Mouse (Mus musculus): ENCODE measurements around the gene Dnajc6.

Dnajc6 gene

GRCm38 (mm10) chr4:101625278-101625677, 128.8 kb downstream of the Dnajc6 start:
- no peak for DNase-seq (ENCODE audit: extremely low read depth, insufficient read length, low spot score)

GRCm38 (mm10) chr4:101635596-101635995, 139.1 kb downstream of the Dnajc6 start:
- no peak for DNase-seq (ENCODE audit: extremely low read depth, insufficient read length, low spot score)

- no peak for DNase-seq (ENCODE audit: extremely low read depth, insufficient read length, low spot score)
Observed at GRCm38 (mm10) chr4:101637472-101637871, 141.0 kb downstream of the Dnajc6 start.

- DNase-seq (ENCODE audit: extremely low read depth, insufficient read length, low spot score), result no peak
Observed at GRCm38 (mm10) chr4:101640631-101641030, 144.2 kb downstream of the Dnajc6 start.

- no peak for DNase-seq (ENCODE audit: extremely low read depth, insufficient read length, low spot score)
Observed at GRCm38 (mm10) chr4:101642708-101643107, 146.3 kb downstream of the Dnajc6 start.

- DNase-seq (ENCODE audit: extremely low read depth, insufficient read length, low spot score), result peak; percentile 16
Observed at GRCm38 (mm10) chr4:101643216-101643615, 146.8 kb downstream of the Dnajc6 start.

GRCm38 (mm10) chr4:101646857-101647195, 150.4 kb downstream of the Dnajc6 start:
- no peak for DNase-seq (ENCODE audit: extremely low read depth, insufficient read length, low spot score)

GRCm38 (mm10) chr4:101647196-101647905, 150.9 kb downstream of the Dnajc6 start, which contains the start of gene Leprot:
Leprot (plus strand) TSS chr4:101647718.
- DNase-seq (ENCODE audit: extremely low read depth, insufficient read length, low spot score), result peak; percentile 97

GRCm38 (mm10) chr4:101647976-101648642, 151.7 kb downstream of the Dnajc6 start:
- no peak for DNase-seq (ENCODE audit: extremely low read depth, insufficient read length, low spot score)

- DNase-seq (ENCODE audit: extremely low read depth, insufficient read length, low spot score), result no peak
Observed at GRCm38 (mm10) chr4:101648745-101649144, 152.3 kb downstream of the Dnajc6 start.

- DNase-seq (ENCODE audit: extremely low read depth, insufficient read length, low spot score), result no peak
Observed at GRCm38 (mm10) chr4:101650961-101651360, 154.5 kb downstream of the Dnajc6 start.

- DNase-seq (ENCODE audit: extremely low read depth, insufficient read length, low spot score), result no peak
Observed at GRCm38 (mm10) chr4:101654256-101654655, 157.8 kb downstream of the Dnajc6 start.

GRCm38 (mm10) chr4:101654788-101655414, 158.5 kb downstream of the Dnajc6 start:
- DNase-seq (ENCODE audit: extremely low read depth, insufficient read length, low spot score), result no peak

- DNase-seq (ENCODE audit: extremely low read depth, insufficient read length, low spot score), result no peak
Observed at GRCm38 (mm10) chr4:101655415-101655790, 159.0 kb downstream of the Dnajc6 start.

- DNase-seq (ENCODE audit: extremely low read depth, insufficient read length, low spot score), result no peak
Observed at GRCm38 (mm10) chr4:101656056-101656455, 159.6 kb downstream of the Dnajc6 start.

GRCm38 (mm10) chr4:101656956-101657570, 160.6 kb downstream of the Dnajc6 start:
- DNase-seq (ENCODE audit: extremely low read depth, insufficient read length, low spot score), result no peak

GRCm38 (mm10) chr4:101664160-101664750, 167.8 kb downstream of the Dnajc6 start:
- no peak for DNase-seq (ENCODE audit: extremely low read depth, insufficient read length, low spot score)

GRCm38 (mm10) chr4:101664766-101665165, 168.3 kb downstream of the Dnajc6 start:
- no peak for DNase-seq (ENCODE audit: extremely low read depth, insufficient read length, low spot score)

- no peak for DNase-seq (ENCODE audit: extremely low read depth, insufficient read length, low spot score)
Observed at GRCm38 (mm10) chr4:101669161-101669560, 172.7 kb downstream of the Dnajc6 start.

GRCm38 (mm10) chr4:101669811-101670210, 173.4 kb downstream of the Dnajc6 start:
- DNase-seq (ENCODE audit: extremely low read depth, insufficient read length, low spot score), result peak; percentile 14

- no peak for DNase-seq (ENCODE audit: extremely low read depth, insufficient read length, low spot score)
Observed at GRCm38 (mm10) chr4:101674790-101675189, 178.3 kb downstream of the Dnajc6 start.
